Mouse (Mus musculus): Measurements from ENCODE around the gene Gm45140.

Gene Gm45140

GRCm38 (mm10) chr6:87796251-87796880 is 39.2 kb downstream of the Gm45140 start:
- no peak for DNase-seq

GRCm38 (mm10) chr6:87795385-87796150 is 40.0 kb downstream of the Gm45140 start:
- DNase-seq, result peak; percentile 67 to 74

DNA sequence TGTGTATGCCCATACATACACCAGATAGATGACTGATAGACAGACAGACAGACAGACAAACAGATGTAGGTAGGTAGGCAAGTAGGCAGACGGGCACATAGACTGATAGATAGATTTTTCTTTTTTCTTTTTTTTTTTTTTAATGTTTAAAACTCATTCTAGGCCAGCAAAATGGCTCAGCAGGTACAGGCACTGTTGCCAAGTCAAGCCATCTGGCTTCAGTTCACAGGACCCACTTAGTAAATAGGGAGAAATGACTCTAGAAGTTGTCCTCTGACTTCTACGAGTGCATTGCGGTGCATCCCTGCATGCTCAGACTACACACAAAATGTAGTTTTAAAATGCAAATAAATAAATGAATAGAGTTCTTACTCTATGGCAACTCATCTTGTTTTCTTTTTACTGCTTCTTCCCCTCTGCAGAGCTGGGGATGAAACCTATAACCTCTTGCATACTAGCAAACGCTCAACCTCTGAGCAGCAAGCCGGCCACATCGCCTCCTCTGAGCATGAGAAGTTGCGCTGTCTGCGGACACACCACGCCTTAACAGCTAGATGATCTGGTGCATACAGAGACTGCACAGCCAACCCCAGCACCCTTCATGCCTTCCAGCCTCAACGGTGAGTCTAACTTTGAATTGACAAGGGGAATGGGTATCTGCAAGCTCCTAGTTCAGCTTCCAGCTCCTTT is 41.6 kb downstream of the Gm45140 start:
- DNase-seq, result peak; percentile 83 to 91

DNA sequence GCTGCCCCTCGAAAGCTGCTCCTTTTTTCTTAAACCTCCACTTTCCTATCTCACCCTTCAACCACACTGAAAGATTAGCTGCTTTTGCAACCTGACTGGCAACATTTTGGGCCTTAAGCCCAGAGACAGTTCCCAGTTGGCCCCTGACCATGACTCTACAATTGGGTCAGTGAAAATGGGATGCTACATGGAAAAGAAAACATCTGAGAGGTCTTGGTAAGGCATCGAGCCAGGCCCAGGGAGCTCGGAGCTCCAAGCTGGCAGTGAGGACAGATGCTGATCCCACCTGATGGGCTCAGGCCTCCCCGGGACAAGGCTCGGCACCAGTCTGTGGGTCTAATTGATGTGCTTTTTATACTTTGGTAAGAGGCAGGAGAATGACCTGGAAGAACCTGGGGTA is 43.8 kb downstream of the Gm45140 start:
- DNase-seq, result no peak

GRCm38 (mm10) chr6:87790779-87791480 is 44.7 kb downstream of the Gm45140 start:
- DNase-seq, result no peak

- DNase-seq, result no peak
Observed at GRCm38 (mm10) chr6:87789791-87790190, 45.8 kb downstream of the Gm45140 start.

DNA sequence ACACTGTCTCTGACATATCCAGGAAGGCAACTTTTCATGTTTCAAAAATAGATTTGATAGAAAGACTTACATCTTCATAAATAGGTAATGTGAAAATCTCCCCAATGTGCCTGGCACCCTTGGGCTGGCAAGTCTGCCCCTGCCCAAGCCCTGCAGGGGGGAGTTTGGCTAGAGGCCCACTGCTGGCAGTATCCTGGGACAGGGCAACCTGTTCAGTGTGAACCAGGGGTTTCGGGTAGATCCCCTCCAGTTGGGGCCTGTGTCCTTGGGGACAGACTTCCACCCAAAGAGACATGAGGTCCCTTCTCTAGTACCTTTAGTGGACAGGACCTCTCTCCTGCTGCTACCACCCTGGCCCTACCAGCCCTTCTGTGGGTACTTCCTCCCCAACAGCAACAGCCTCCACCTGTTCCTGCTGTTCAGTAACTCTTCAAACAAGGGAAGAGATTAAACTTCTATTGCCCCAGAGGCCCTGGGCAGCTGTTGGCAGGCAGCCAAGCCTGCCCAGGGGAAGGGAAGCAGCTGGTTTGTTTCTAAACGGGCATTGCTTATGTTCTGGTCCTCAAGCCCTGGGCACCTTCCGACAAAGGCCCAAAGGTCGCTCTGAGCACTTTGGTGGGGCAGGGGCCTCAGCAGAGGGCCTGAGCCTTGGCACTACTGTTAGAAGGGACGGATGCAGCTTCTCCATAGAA is 46.6 kb downstream of the Gm45140 start:
- peak in 1 of 2 experiments; percentile 60 for DNase-seq

- DNase-seq, result no peak
Observed at GRCm38 (mm10) chr6:87788266-87788895, 47.2 kb downstream of the Gm45140 start.

DNA sequence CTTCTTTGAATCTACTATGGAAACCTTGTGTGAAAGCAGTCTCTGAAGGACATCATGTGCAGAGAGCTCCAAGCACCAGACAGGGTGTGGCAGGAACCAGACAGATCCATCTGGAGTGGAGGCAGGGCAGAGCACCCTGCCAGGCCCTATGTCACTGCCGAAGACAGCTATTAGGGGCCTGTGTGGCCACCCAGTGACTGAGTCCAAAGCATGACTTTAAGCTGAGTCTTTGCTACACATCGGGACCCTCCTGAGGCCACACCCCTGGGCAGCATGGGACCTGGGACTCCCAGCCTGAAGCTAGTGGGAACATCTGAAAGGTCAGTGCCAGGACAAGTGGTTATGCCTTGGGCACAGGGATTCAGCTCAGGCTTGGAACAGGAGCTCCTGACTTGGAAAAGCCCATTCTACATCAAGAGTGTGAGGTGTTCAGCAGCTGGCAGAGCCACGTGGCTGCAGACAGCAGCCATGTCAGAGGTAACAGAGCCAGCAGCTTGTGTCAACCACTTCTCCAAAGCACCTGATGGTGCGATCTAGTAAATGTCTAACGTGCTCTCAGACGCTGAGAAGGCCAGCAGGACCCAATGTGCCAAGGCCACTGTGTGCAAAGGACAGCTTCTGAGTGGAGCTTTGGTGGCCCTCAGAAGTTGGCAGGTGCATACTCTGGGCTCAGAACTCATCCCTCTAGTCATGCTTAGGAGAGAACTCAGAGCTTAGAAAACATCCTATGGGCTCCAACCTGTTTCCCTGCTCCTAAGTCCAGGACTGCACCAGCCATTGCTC is 48.3 kb downstream of the Gm45140 start:
- DNase-seq, result no peak

GRCm38 (mm10) chr6:87786621-87787020 is 49.0 kb downstream of the Gm45140 start:
- DNase-seq, result no peak

DNA sequence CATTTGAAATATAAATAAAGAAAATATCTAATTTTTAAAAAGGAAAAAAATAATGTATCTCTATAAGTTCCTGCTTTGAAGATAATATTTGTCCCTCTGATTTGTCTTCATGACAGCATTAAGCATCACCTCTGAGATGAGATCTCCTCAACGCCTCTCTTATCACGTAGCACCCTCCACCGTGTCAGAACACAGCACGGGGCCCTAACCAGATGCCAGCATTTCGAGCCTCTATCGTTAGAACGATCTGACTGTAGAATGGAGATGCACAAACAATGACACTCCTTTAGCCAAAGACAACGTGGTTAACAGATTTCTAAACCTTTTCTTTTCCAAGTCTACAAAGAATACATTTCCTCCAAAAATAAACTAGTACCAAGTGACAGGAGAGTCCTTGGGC is 51.6 kb downstream of the Gm45140 start:
- DNase-seq, result no peak

GRCm38 (mm10) chr6:87780546-87781301 is 54.9 kb downstream of the Gm45140 start:
- no peak for DNase-seq

- no peak for DNase-seq
Observed at GRCm38 (mm10) chr6:87779174-87780165, 56.1 kb downstream of the Gm45140 start.

GRCm38 (mm10) chr6:87778294-87779173 is 57.1 kb downstream of the Gm45140 start:
- no peak for DNase-seq

DNA sequence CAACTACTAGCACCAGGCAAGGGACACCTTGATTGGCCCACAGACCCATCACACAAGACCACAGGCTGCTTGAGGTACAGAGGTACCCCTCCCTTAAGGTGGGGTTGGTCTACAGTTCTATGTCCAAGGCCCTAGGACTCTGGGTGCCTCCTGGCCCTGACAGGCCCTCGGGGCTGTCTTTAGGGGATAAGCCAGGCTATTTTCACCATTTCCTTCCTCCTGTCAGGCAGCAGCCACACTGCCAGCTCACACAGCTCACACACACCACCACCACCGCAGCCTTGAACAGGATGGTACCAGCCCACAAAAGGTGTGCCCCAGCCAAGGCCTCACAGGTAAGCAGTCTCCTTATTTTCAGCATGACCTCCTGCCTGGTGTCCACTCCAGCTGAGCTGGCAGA is 57.8 kb downstream of the Gm45140 start, which contains the start of gene Gp9:
Gp9 (plus strand) TSS at position 231 of the 400 bp plus-strand sequence.
- DNase-seq, result no peak

DNA sequence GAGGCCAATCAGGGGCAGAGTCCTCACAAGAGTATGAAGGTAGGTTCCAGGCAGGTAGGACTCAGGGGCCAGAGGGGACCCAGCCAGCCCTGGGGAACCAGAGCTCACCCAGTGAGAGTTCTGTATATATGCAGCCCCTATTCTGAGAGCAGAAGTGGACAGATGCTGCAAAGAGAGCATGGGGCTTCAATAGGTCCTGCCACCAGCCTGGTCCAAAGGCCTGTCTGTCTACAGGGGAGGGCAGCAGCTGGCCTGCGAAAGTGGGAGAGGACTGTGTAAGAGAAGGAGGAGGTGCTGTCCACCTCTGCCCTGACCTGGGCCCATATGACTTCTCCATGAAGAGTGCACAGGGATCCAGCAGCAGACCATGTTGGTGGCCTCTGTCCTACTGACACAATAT is 58.9 kb downstream of the Gm45140 start:
- no peak for DNase-seq

DNA sequence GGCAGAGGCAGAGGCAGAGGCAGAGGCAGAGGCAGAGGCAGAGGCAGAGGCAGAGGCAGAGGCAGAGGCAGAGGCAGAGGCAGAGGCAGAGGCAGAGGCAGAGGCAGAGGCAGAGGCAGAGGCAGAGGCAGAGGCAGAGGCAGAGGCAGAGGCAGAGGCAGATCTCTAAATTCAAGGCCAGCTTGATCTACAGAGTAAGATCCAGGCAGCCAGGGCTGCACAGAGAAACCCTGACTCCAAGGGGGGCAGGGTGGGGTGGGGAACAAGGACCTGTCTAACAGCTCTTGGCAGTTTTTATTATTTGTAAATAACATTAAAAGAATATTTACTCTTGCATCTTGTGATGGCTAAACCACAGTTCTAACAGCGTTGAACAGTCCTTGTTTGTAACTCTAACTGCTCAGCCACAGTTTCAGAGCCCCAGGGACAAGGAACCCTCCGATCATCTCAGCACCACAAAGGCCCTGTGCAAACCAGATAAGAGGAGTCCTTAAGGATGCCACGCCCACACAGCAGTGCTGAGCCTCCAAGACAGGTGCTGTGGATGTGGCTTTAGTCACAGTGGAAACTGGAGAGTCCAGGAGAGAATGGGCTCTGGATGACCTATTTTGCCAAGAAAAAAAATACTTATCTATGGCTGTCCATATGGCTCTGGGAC is 59.9 kb downstream of the Gm45140 start:
- DNase-seq, result no peak

Measured in cerebellum, postnatal 14 days (tissue).